Mouse (Mus musculus): ENCODE measurements around the gene Skap1.

DNA sequence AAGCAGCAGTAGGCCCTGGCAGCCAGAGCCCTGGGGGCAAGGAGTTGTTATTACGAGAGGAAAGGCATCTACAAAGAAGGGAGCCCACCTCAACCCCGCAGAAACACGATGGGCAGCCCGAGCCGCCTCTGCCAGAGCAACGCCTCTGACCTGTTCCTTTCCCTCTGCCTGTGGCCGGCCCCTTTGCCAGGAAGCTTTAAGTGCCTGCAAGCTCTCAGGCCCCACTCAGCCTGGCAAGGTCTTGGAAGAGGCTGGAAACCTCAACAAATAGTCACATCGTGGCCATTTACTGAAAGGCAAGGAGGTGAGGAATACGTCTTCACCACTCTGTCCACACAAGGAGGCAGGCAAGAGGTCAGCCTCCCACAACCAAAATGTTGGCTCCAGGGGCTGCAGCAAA lies 303.8 kb downstream of the Skap1 start:
- TF ChIP-seq POLR2A (IDR thresholded peaks at IDR 0.05; ENCODE audit: borderline replicate concordance, control insufficient read depth, low read depth, low read length) (no peak), CTCF (IDR thresholded peaks at IDR 0.05; ENCODE audit: control insufficient read depth, insufficient read depth, low read length) (no peak)
